26 mouse cellular contexts compared by ENCODE assay signal in the genomic region with DNA sequence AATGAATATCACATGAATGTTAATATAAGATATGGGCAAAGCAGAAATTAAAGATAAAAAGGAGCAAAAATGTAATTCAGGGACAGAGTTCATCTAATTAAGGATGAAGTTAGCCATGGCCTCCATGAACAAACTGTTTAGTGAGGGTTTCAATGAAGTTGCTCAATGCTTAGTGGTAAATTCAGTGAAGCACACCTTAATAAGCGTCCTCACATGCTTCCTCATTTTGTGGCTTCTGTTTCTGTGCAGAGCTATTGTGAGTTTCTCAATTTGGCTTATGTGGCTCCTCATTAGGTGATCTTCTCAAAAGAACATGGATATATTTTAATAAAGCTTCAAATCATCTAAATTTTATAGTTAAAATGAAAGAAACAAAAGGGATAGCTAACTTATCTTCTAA.
DNase-seq lines count a peak whose midpoint lies in the region; ATAC-seq lines count a peak whose summit lies in the region.
"Had no signal": no experiment of that assay in that cellular context is flagged by ENCODE, and none has a peak within 500 bp of the region (broad histone marks: within the 10 kb centered on the region; RNA-seq: fewer than 3 reads in every experiment).

No protein-coding gene starts in this region.

- H3K4me3 ChIP-seq in limb, embryonic 10.5 days = no peak overlapping the region
- no peak overlapping the region for H3K4me3 ChIP-seq in heart, embryonic 12.5 days
- H3K4me3 ChIP-seq: embryonic facial prominence, embryonic 13.5 days; embryonic facial prominence, embryonic 15.5 days; erythroblast, embryonic 14.5 days; forebrain, embryonic 10.5 days; forebrain, embryonic 12.5 days had no signal

- peak; percentile 92 for ATAC-seq in granulocyte monocyte progenitor cell, adult 5-6 weeks (replicated peaks; ENCODE audit: poor library complexity, severe bottlenecking)
- ATAC-seq in megakaryocyte progenitor cell, adult 5-6 weeks (replicated peaks; ENCODE audit: poor library complexity) = peak; percentile 90
- ATAC-seq in heart, embryonic 12.5 days (ENCODE audit: insufficient number of reproducible peaks, low FRiP score) = no peak
- ATAC-seq: CD4-positive, CD25-positive, alpha-beta regulatory T cell, adult 4 months; forebrain, embryonic 14.5 days; forebrain, embryonic 16.5 days had no signal

- no peak overlapping the region for H3K9ac ChIP-seq in heart, embryonic 12.5 days
- H3K9ac ChIP-seq: embryonic facial prominence, embryonic 13.5 days; embryonic facial prominence, embryonic 15.5 days; forebrain, embryonic 12.5 days had no signal

- WGBS in limb, embryonic 10.5 days = 89% methylated on average over 1 of the region's 1 CpGs
- WGBS in heart, embryonic 12.5 days = 80% methylated on average over 1 of the region's 1 CpGs

- H3K27ac ChIP-seq in limb, embryonic 10.5 days = no peak overlapping the region
- H3K27ac ChIP-seq in heart, embryonic 12.5 days (ENCODE audit: poor library complexity, severe bottlenecking) = no peak overlapping the region
- H3K27ac ChIP-seq: embryonic facial prominence, embryonic 13.5 days; embryonic facial prominence, embryonic 15.5 days; forebrain, embryonic 10.5 days; forebrain, embryonic 12.5 days had no signal

- H3K36me3 ChIP-seq in limb, embryonic 10.5 days = no peaks in the 10 kb centered on the region
- no peaks in the 10 kb centered on the region for H3K36me3 ChIP-seq in heart, embryonic 12.5 days
- H3K36me3 ChIP-seq: embryonic facial prominence, embryonic 13.5 days; embryonic facial prominence, embryonic 15.5 days; forebrain, embryonic 10.5 days; forebrain, embryonic 12.5 days; G1E had no signal

- intact Hi-C loops in heart, postnatal 14 days (cut with DNase I) = no loop called here

- no peaks in the 10 kb centered on the region for H3K9me3 ChIP-seq in limb, embryonic 10.5 days (replicated peaks)
- no peaks in the 10 kb centered on the region for H3K9me3 ChIP-seq in heart, embryonic 12.5 days (replicated peaks)
- H3K9me3 ChIP-seq: embryonic facial prominence, embryonic 13.5 days; embryonic facial prominence, embryonic 15.5 days; forebrain, embryonic 10.5 days; forebrain, embryonic 12.5 days; G1E had no signal

- H3K27me3 ChIP-seq in limb, embryonic 10.5 days (ENCODE audit: low read depth, poor library complexity, severe bottlenecking) = no peaks in the 10 kb centered on the region
- H3K27me3 ChIP-seq in heart, embryonic 12.5 days (replicated peaks) = no peaks in the 10 kb centered on the region
- H3K27me3 ChIP-seq: CH12.LX; embryonic facial prominence, embryonic 13.5 days; embryonic facial prominence, embryonic 15.5 days; forebrain, embryonic 12.5 days had no signal

- no peak overlapping the region for H3K4me2 ChIP-seq in heart, embryonic 12.5 days
- H3K4me2 ChIP-seq: embryonic facial prominence, embryonic 13.5 days; embryonic facial prominence, embryonic 15.5 days; forebrain, embryonic 12.5 days had no signal

- peak; percentile 48 for DNase-seq in Muller cell, postnatal 12 days (ENCODE audit: inconsistent ontology term)
- no peak for DNase-seq in heart, postnatal 14 days
- no peak for DNase-seq in limb, embryonic 10.5 days (ENCODE audit: low spot score)
- DNase-seq: adrenal gland, adult 2 months; adrenal gland, postnatal 10 days; adrenal gland, postnatal 25 days; B cell, adult 2 months; cerebellum, adult 11 months; cerebellum, adult 18-20 months; cerebellum, adult 8-10 months; cerebellum, adult 9-11 months; cerebellum, postnatal 14 days; embryo, embryonic 11 days had no signal

- no peaks in the 10 kb centered on the region for H3K4me1 ChIP-seq in limb, embryonic 10.5 days
- no peaks in the 10 kb centered on the region for H3K4me1 ChIP-seq in heart, embryonic 12.5 days (replicated peaks)
- H3K4me1 ChIP-seq: embryonic facial prominence, embryonic 13.5 days; embryonic facial prominence, embryonic 15.5 days; forebrain, embryonic 10.5 days; forebrain, embryonic 12.5 days had no signal
